Mouse (Mus musculus): Measurements from ENCODE around the gene Nme4. TPM values are rescaled to one million over a fixed set of nuclear protein-coding genes. Genes with fewer than 3 reads are reported as not detected.

Nme4 gene
- total and polyA plus RNA-seq, 2 experiments from 2014 or later, result 7.7 to 10.2 TPM

GRCm38 (mm10) chr17:26111722-26112121 lies 16.3 kb upstream of the Nme4 start:
- TF ChIP-seq CTCF (IDR thresholded peaks at IDR 0.05), result no peak
- Histone ChIP-seq H3K27me3 (ENCODE audit: insufficient read depth, low read length) (peaks cover 21% of the 10 kb centered on the region; the same call in 1 of the 2 replicates), H3K36me3 (ENCODE audit: insufficient read depth, low read length) (no peaks in the 10 kb centered on the region), H3K9ac (replicated peaks; ENCODE audit: low read length, poor library complexity, severe bottlenecking) (no peak overlapping the region), H3K9me3 (ENCODE audit: low read length) (no peaks in the 10 kb centered on the region), H3K4me3 (ENCODE audit: low read depth, low read length) (no peak overlapping the region), H3K4me1 (ENCODE audit: insufficient read depth, low read length) (no peaks in the 10 kb centered on the region), H3K27ac (ENCODE audit: low read depth, low read length) (no peak overlapping the region), H3K4me2 (ENCODE audit: low read depth, low read length, poor library complexity, severe bottlenecking) (no peak overlapping the region)
- DNase-seq (ENCODE audit: low spot score) (no peak), ATAC-seq (ENCODE audit: low FRiP score) (no peak)
- WGBS, result 22% methylated on average over 4 of the region's 4 CpGs

- WGBS, result 10% methylated on average over 4 of the region's 4 CpGs
- TF ChIP-seq CTCF (IDR thresholded peaks at IDR 0.05), result no peak
- DNase-seq (ENCODE audit: low spot score) (no peak), ATAC-seq (ENCODE audit: low FRiP score) (no peak)
- no peak overlapping the region for H3K4me3 ChIP-seq (ENCODE audit: low read depth, low read length)
- no peak overlapping the region for H3K27ac ChIP-seq (ENCODE audit: low read depth, low read length)
- no peaks in the 10 kb centered on the region for H3K4me1 ChIP-seq (ENCODE audit: insufficient read depth, low read length)
- no peaks in the 10 kb centered on the region for H3K9me3 ChIP-seq (ENCODE audit: low read length)
- no peak overlapping the region for H3K9ac ChIP-seq (replicated peaks; ENCODE audit: low read length, poor library complexity, severe bottlenecking)
- no peak overlapping the region for H3K4me2 ChIP-seq (ENCODE audit: low read depth, low read length, poor library complexity, severe bottlenecking)
- H3K36me3 ChIP-seq (ENCODE audit: insufficient read depth, low read length), result no peaks in the 10 kb centered on the region
- peaks cover 15% of the 10 kb centered on the region; the same call in 1 of the 2 replicates for H3K27me3 ChIP-seq (ENCODE audit: insufficient read depth, low read length)
Measured at GRCm38 (mm10) chr17:26111024-26111423, 15.6 kb upstream of the Nme4 start.

- no peak overlapping the region for H3K27ac ChIP-seq (ENCODE audit: low read depth, low read length)
- no peak overlapping the region for H3K9ac ChIP-seq (replicated peaks; ENCODE audit: low read length, poor library complexity, severe bottlenecking)
- ATAC-seq (ENCODE audit: low FRiP score) (no peak), DNase-seq (ENCODE audit: low spot score) (no peak)
- no peak for TF ChIP-seq CTCF (IDR thresholded peaks at IDR 0.05)
- H3K4me2 ChIP-seq (ENCODE audit: low read depth, low read length, poor library complexity, severe bottlenecking), result no peak overlapping the region
- peaks cover 6% of the 10 kb centered on the region; the same call in 1 of the 2 replicates for H3K27me3 ChIP-seq (ENCODE audit: insufficient read depth, low read length)
- H3K4me1 ChIP-seq (ENCODE audit: insufficient read depth, low read length), result no peaks in the 10 kb centered on the region
- 22% methylated on average over 4 of the region's 4 CpGs for WGBS
- H3K4me3 ChIP-seq (ENCODE audit: low read depth, low read length), result no peak overlapping the region
- H3K9me3 ChIP-seq (ENCODE audit: low read length), result no peaks in the 10 kb centered on the region
- H3K36me3 ChIP-seq (ENCODE audit: insufficient read depth, low read length), result no peaks in the 10 kb centered on the region
Measured at GRCm38 (mm10) chr17:26110156-26110555, 14.8 kb upstream of the Nme4 start.

- DNase-seq (ENCODE audit: low spot score) (no peak), ATAC-seq (ENCODE audit: low FRiP score) (no peak)
- Histone ChIP-seq H3K4me2 (ENCODE audit: low read depth, low read length, poor library complexity, severe bottlenecking) (no peak overlapping the region), H3K36me3 (ENCODE audit: insufficient read depth, low read length) (no peaks in the 10 kb centered on the region), H3K4me3 (ENCODE audit: low read depth, low read length) (no peak overlapping the region), H3K9ac (replicated peaks; ENCODE audit: low read length, poor library complexity, severe bottlenecking) (no peak overlapping the region), H3K4me1 (ENCODE audit: insufficient read depth, low read length) (no peaks in the 10 kb centered on the region), H3K9me3 (ENCODE audit: low read length) (no peaks in the 10 kb centered on the region), H3K27ac (ENCODE audit: low read depth, low read length) (no peak overlapping the region), H3K27me3 (ENCODE audit: insufficient read depth, low read length) (peaks cover 1% of the 10 kb centered on the region; the same call in 1 of the 2 replicates)
- WGBS, result 63% methylated on average over 4 of the region's 4 CpGs
- no peak for TF ChIP-seq CTCF (IDR thresholded peaks at IDR 0.05)
Measured at GRCm38 (mm10) chr17:26105619-26106018, 10.2 kb upstream of the Nme4 start.

GRCm38 (mm10) chr17:26101478-26101877 lies 6.1 kb upstream of the Nme4 start:
- no peak overlapping the region for H3K27ac ChIP-seq (ENCODE audit: low read depth, low read length)
- H3K4me2 ChIP-seq (ENCODE audit: low read depth, low read length, poor library complexity, severe bottlenecking), result no peak overlapping the region
- 42% methylated on average over 3 of the region's 4 CpGs for WGBS
- no peaks in the 10 kb centered on the region for H3K27me3 ChIP-seq (ENCODE audit: insufficient read depth, low read length)
- no peaks in the 10 kb centered on the region for H3K36me3 ChIP-seq (ENCODE audit: insufficient read depth, low read length)
- no peak overlapping the region for H3K9ac ChIP-seq (replicated peaks; ENCODE audit: low read length, poor library complexity, severe bottlenecking)
- ATAC-seq (ENCODE audit: low FRiP score) (no peak), DNase-seq (ENCODE audit: low spot score) (no peak)
- no peaks in the 10 kb centered on the region for H3K4me1 ChIP-seq (ENCODE audit: insufficient read depth, low read length)
- H3K9me3 ChIP-seq (ENCODE audit: low read length), result no peaks in the 10 kb centered on the region
- no peak overlapping the region for H3K4me3 ChIP-seq (ENCODE audit: low read depth, low read length)
- TF ChIP-seq CTCF (IDR thresholded peaks at IDR 0.05), result no peak

- H3K4me1 ChIP-seq (ENCODE audit: insufficient read depth, low read length), result no peaks in the 10 kb centered on the region
- no peaks in the 10 kb centered on the region for H3K36me3 ChIP-seq (ENCODE audit: insufficient read depth, low read length)
- H3K9ac ChIP-seq (replicated peaks; ENCODE audit: low read length, poor library complexity, severe bottlenecking), result no peak overlapping the region
- H3K4me2 ChIP-seq (ENCODE audit: low read depth, low read length, poor library complexity, severe bottlenecking), result no peak overlapping the region
- no peak for ATAC-seq (ENCODE audit: low FRiP score)
- H3K9me3 ChIP-seq (ENCODE audit: low read length), result no peaks in the 10 kb centered on the region
- WGBS, result 38% methylated on average over 2 of the region's 2 CpGs
- no peaks in the 10 kb centered on the region for H3K27me3 ChIP-seq (ENCODE audit: insufficient read depth, low read length)
- no peak overlapping the region for H3K4me3 ChIP-seq (ENCODE audit: low read depth, low read length)
- no peak for TF ChIP-seq CTCF (IDR thresholded peaks at IDR 0.05)
- no peak overlapping the region for H3K27ac ChIP-seq (ENCODE audit: low read depth, low read length)
- no peak for DNase-seq (ENCODE audit: low spot score)
Measured at GRCm38 (mm10) chr17:26100166-26100565, 4.8 kb upstream of the Nme4 start.
